Mouse (Mus musculus) brain, embryonic 14.5 days (tissue): ENCODE data around the gene 1810043G02Rik. TPM values are rescaled to one million over a fixed set of nuclear protein-coding genes. Genes with fewer than 3 reads are reported as not detected.
"Not testable (repeated sequence)": the region's sequence is repeated elsewhere in the genome, so short reads cannot be mapped to it uniquely, and the experiment has no call there.

Experiments
- DNase-seq: peaks from one replicate; pipeline ENCODE4 v3.0.0-alpha.2; 2011; ENCODE audit warnings: low read depth
- CTCF ChIP-seq: fragments of 200-500 bp; IDR thresholded peaks from 2 replicates; pipeline ENCODE4 v1.5.1; 2012; ENCODE audit warnings: inconsistent platforms, mild to moderate bottlenecking, moderate library complexity, borderline replicate concordance; ENCODE audit not compliant: insufficient read depth, insufficient read length; ENCODE audit errors: extremely low read depth
- POLR2A ChIP-seq: fragments of 200-500 bp; IDR thresholded peaks from 2 replicates; pipeline ENCODE4 v1.6.1; 2012; ENCODE audit warnings: mild to moderate bottlenecking, inconsistent platforms, borderline replicate concordance; ENCODE audit not compliant: poor library complexity, insufficient read depth, insufficient read length, severe bottlenecking; ENCODE audit errors: extremely low read depth
- polyA plus RNA-seq: library from polyadenylated mRNA; depleted of rRNA; stranded (reverse); fragments of >200 nt; gene quantifications from 2 replicates; pipeline ENCODE4 v1.2.3, GENCODE M21; 2012

1810043G02Rik gene
- polyA plus RNA-seq, 1 experiment: 54.5 TPM

DNA sequence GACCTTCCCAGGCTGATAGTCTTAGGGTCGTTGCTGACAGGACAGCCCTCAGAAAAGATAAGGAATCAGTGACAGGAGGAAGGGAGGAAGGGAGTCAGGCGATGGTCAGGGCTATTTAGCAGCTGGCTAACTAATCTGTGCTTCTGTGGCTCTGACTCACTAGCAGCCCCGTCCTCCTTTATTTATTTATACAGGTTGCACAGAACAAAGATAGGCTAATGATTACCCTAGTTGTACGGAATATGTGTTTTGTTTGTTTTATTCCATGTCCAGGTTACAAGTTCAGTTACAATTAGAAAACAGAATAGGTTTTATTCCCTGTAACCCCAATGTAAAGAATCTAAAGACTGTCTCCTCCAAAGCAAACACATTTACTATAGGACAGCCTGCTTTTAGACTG is 2.7 kb upstream of the 1810043G02Rik start:
- DNase-seq: no peak
- TF ChIP-seq CTCF: no peak
- no peak for TF ChIP-seq POLR2A

DNA sequence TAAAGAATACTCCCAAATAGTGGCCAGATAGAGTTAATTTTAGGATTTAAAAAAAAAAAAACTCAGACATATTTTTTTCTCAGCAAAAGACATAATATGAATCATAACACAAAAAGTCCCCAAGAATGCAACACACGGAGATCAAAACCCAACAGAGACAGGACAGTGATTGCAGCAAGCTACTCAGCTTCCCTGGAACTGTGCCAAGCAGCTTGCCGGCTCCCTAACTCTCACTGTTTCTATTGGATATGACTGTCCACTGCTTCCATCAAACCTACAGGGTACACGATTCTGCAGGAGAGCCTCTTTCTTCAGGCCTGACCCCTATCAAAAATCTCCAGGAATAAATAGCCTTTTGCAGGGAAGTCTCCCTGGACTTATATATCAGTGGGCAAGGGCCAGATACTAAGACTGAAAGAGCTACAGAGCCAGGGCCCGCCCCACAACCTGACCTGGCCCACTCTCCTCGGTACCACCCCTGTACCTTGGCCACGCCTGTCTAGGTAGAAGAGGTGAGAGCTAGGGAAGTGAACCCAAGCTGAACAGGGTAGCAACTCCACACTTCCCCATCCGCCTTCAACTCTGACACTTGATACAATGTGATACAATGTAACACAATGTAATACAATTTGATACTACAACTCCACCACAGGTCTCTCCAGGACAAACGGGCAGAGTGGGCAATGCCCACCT is 1.7 kb upstream of the 1810043G02Rik start:
- peak; percentile 9 for DNase-seq
- TF ChIP-seq CTCF: no peak
- no peak for TF ChIP-seq POLR2A

GRCm38 (mm10) chr10:77984660-77985059 is 6.3 kb downstream of the 1810043G02Rik start:
- peak; percentile 90 for DNase-seq
- TF ChIP-seq CTCF (peak; percentile 90), POLR2A (no peak)

DNA sequence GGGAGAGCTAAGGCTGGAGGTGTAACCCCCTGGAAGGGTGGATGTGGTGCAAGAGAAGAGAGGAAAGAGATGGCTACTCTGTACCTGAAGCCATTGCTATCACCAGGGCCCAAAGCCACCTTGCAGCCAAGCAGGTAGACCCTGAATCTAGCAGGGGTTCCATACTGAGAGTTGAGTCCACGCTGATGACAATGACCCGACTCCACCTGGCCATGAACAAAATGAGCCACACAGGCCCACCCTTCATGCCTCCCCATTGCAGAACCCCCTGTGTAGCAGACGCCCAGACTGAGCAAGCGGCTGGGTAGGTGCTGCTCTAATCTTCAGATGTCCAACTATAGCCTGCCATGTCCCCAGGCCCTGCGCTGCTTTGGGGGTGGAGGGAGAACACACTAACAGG is 7.5 kb downstream of the 1810043G02Rik start:
- no peak for DNase-seq
- TF ChIP-seq POLR2A: no peak
- TF ChIP-seq CTCF: no peak

- TF ChIP-seq POLR2A: no peak
- TF ChIP-seq CTCF: no peak
- DNase-seq: no peak
These were observed 17.3 kb downstream of the 1810043G02Rik start for GRCm38 (mm10) chr10:77995639-77996038.

- DNase-seq: no peak
- TF ChIP-seq CTCF: no peak
- TF ChIP-seq POLR2A: no peak
These were observed 21.9 kb downstream of the 1810043G02Rik start for GRCm38 (mm10) chr10:78000200-78000599.

- DNase-seq: no peak
- TF ChIP-seq CTCF: no peak
- TF ChIP-seq POLR2A: no peak
These were observed 23.5 kb downstream of the 1810043G02Rik start for GRCm38 (mm10) chr10:78001796-78002195.

GRCm38 (mm10) chr10:78002316-78002715 is 24.0 kb downstream of the 1810043G02Rik start:
- TF ChIP-seq CTCF (no peak), POLR2A (no peak)
- DNase-seq: no peak

GRCm38 (mm10) chr10:78004479-78005100 is 26.3 kb downstream of the 1810043G02Rik start:
- no peak for DNase-seq
- TF ChIP-seq CTCF: no peak
- no peak for TF ChIP-seq POLR2A

- no peak for DNase-seq
- no peak for TF ChIP-seq POLR2A
- TF ChIP-seq CTCF: no peak
These were observed 27.6 kb downstream of the 1810043G02Rik start for GRCm38 (mm10) chr10:78005791-78006438.

- DNase-seq: no peak
- TF ChIP-seq POLR2A (no peak), CTCF (no peak)
These were observed 28.9 kb downstream of the 1810043G02Rik start for GRCm38 (mm10) chr10:78007203-78007602.

GRCm38 (mm10) chr10:78008169-78008568 is 29.8 kb downstream of the 1810043G02Rik start:
- TF ChIP-seq CTCF: no peak
- TF ChIP-seq POLR2A: no peak
- DNase-seq: no peak

- peak; percentile 97 for DNase-seq
These were observed 31.0 kb downstream of the 1810043G02Rik start for GRCm38 (mm10) chr10:78009184-78009944.

GRCm38 (mm10) chr10:78009945-78010293 is 31.6 kb downstream of the 1810043G02Rik start, which contains the start of gene Pfkl:
Pfkl (minus strand) TSS chr10:78010083.
- DNase-seq: no peak
- TF ChIP-seq CTCF: no peak
- TF ChIP-seq POLR2A: no peak

More at GRCm38 (mm10) chr10:78009184-78009944, 31.0 kb downstream of the 1810043G02Rik start:
- TF ChIP-seq POLR2A (peak; percentile 87), CTCF (peak; percentile 69)

- DNase-seq: peak; percentile 8
- TF ChIP-seq CTCF (no peak), POLR2A (no peak)
These were observed 32.0 kb downstream of the 1810043G02Rik start for GRCm38 (mm10) chr10:78010335-78010734.

DNA sequence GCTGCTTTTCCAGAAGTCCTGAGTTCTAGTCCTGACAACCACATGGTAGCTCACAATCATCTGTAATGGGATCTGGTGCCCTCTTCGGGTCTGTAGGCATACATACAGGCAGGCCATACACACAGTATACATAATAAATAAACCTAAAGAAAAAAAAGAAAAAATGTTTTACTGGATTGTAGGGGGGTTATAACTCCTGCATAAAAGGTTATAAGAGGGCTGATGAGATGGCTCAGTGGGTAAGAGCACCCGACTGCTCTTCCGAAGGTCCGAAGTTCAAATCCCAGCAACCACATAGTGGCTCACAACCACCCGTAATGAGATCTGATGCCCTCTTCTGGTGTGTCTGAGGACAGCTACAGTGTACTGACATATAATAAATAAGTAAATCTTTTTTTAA is 32.8 kb downstream of the 1810043G02Rik start:
- not testable (repeated sequence) for DNase-seq
